Mouse (Mus musculus) urinary bladder, postnatal 36 days (tissue): Measurements from ENCODE around the gene Hbp1.
A peak's percentile ranks its signal among the peaks of the same experiment; 100 is the strongest.

Experiments used
- DNase-seq, 2 experiments: peaks; one replicate each; pipeline ENCODE4 v3.0.0; 2022; ENCODE audit warnings: low spot score in 2 of 2, mixed read lengths in 1 of 2

Gene Hbp1

GRCm38 (mm10) chr12:31949759-31950658 lies at the start of gene Hbp1:
Gene Hbp1 (minus strand): TSS chr12:31950535.
- peak; percentile 96 to 99 for DNase-seq

DNA sequence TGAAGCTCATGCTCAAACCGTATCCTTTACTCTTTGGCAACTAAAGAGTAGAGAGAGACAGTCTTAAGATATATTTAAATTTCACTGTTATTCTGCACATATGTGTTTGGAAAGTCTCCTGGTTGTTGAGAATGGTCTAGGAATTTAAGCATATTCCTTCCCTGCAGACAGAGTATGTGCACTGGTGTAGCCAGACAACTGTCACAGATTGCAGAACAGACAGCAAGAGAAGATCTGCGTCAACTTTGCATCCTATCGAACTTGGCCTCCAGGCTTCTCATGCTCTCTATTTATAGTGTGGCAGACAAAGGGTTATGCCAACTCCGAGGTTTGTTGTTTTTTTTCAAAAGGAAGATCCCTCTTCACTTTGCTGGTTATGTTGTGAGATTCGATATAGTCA lies 48.4 kb upstream of the Hbp1 start:
- DNase-seq, result no peak

- DNase-seq, result no peak
Measured at GRCm38 (mm10) chr12:31997328-31997878, 47.1 kb upstream of the Hbp1 start.

DNA sequence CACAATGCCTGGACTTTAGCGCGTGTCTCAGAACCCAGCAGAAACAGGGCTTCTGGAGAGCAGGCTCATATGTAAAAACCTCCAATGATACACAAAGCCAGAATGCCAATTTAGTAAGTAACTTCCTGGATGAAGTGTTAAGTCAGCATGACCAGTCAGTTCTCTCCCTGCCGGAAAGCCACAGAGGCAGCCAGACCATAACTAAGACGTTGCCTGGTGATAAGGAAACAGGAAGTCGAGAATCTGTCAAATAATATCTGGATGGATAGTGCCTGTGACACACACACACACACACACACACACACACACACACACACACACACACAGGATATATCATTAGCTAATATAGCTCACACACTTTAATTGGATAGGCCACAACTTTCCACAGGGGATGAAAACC lies 46.5 kb upstream of the Hbp1 start:
- no peak for DNase-seq

- DNase-seq, result no peak
Measured at GRCm38 (mm10) chr12:31990575-31990974, 40.2 kb upstream of the Hbp1 start.

GRCm38 (mm10) chr12:31989726-31990125 lies 39.4 kb upstream of the Hbp1 start:
- no peak for DNase-seq

DNA sequence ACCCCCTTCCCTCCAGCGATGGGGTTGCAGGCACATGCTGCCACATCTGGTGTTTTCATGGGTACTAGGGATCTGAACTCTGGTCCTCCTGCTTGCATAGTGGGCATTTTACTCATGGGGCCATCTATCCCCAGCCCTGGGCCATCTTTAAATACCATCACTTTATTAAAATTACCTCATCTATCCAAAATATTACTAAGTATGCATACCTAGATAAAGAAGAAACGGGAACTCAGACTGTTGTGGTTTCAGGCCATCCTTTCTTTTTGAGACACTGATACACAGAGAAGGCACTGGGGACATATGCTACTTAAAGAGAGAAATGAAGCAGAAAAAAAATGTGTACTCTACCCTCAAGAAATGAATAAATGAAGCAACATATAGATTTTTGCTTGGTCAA lies 36.1 kb upstream of the Hbp1 start:
- no peak for DNase-seq

DNA sequence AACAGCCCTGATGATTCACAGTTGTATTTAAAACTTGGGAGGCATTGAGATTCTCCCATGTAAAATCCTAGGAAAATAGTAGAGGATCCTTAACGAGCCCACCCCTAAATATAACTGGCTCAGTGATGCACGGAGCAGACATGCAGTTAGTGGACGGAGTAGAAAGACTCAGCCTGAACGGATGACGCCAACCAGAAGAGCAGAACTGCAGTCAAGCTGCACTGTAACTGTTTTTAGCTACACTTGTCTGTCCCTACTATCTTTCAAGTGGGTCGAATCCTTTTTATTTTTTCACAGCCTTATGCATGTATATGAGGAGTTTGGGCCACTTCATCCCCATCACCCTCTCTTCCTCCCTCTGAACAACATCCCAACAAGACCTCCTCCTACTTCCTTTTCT lies 35.4 kb upstream of the Hbp1 start:
- DNase-seq, result no peak

GRCm38 (mm10) chr12:31984664-31985063 lies 34.3 kb upstream of the Hbp1 start:
- no peak for DNase-seq

GRCm38 (mm10) chr12:31984206-31984605 lies 33.9 kb upstream of the Hbp1 start:
- no peak for DNase-seq

DNA sequence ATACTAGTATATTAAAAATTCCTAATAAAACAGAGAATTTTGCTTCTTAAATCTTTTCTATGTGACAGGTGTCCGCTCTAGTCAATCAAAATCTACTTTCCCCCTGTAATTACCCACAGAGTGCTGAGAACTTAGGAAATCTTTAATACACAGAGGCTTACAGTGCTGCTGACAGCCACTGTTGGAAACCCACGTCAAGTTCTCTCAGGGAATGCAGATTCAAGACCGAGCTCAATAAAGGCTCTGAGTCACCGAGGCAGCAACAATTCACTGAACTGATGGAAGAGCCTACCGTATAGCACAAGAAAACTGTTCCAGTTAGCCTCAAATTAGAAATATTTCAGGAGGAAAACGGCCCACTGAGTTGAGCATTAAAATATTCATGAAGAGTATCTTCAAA lies 33.4 kb upstream of the Hbp1 start:
- no peak for DNase-seq

DNA sequence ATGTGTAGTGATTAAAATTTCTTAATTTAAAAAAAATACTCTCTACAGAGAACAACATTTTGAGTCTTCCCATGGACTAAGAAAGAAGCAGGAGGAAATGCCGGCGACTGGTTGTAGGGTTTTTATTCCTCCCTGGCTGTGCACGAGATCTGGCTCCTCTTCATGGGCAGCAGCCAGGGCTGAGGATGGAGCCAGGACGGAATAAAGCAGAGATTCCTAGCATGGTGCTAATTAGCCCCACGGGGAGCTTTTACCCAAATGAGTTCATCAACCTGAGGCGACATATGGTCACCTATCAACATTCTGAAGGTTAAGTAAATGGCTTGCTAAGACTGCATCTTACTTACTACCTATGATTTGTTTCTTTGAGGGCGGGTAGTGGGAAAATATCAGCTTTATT lies 32.9 kb upstream of the Hbp1 start:
- no peak for DNase-seq

GRCm38 (mm10) chr12:31977613-31978195 lies 27.4 kb upstream of the Hbp1 start:
- no peak for DNase-seq

- peak; percentile 26 to 36 for DNase-seq
Measured at GRCm38 (mm10) chr12:31976544-31976943, 26.2 kb upstream of the Hbp1 start.

- no peak for DNase-seq
Measured at GRCm38 (mm10) chr12:31973473-31974172, 23.3 kb upstream of the Hbp1 start.

DNA sequence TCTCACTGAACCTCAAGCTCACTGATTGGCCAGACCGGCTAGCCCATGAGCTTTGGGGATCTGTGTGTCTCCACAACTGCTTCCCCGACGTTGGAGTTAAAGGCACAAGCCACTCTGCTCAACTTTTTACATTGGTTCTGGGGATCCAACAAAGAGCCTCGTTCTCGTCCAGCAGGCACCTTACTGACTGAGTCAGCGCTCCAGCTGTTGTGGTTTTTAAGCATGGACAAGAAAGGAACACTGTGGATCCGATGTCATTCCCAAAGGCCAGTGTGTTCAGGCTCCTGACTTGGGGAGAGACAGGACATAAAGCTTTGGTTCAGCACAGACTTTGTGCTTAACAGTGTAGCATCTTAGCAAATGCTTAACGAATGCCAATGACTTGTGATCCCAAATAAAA lies 21.2 kb upstream of the Hbp1 start:
- no peak for DNase-seq

GRCm38 (mm10) chr12:31969111-31969510 lies 18.8 kb upstream of the Hbp1 start:
- no peak for DNase-seq

DNA sequence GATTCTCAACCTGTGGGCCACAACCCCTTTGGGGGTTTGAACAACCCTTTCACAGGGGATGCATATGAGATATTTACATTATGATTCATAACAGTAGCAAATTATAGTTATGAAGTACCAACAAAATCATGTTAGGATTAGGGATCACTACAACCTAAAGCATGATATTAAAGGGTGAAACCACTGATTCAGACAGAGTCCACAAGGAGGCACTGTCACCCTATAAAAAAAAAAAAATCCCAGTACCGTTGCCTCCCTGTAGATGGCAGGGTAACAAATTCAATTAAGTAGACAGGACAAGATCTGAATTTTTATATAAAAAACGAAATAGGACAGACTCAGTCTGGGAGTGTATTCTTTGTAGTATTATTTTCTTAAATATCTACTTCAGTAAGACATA lies 17.2 kb upstream of the Hbp1 start:
- peak; percentile 13 to 27 for DNase-seq

GRCm38 (mm10) chr12:31966405-31966804 lies 16.1 kb upstream of the Hbp1 start:
- no peak for DNase-seq

GRCm38 (mm10) chr12:31965517-31966212 lies 15.3 kb upstream of the Hbp1 start:
- DNase-seq, result no peak

DNA sequence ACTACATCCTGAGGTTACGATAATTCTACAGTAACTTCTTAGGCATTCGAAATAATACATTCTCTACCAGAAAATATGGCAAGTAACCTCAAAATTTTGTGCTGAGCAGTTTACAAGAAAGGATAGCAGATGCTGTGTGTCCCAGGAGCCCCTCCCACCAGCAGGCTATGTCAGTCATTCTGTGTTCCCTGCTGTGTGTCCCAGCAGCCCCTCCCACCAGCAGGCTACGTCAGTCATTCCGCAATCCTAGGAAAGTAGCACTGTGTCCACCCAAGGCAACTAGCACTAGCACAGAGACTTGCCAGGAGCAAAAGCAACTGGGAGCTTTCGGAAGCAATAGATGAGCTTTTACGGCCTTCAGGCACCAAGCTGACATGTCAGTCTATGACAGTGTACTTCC lies 13.7 kb upstream of the Hbp1 start:
- no peak for DNase-seq

DNA sequence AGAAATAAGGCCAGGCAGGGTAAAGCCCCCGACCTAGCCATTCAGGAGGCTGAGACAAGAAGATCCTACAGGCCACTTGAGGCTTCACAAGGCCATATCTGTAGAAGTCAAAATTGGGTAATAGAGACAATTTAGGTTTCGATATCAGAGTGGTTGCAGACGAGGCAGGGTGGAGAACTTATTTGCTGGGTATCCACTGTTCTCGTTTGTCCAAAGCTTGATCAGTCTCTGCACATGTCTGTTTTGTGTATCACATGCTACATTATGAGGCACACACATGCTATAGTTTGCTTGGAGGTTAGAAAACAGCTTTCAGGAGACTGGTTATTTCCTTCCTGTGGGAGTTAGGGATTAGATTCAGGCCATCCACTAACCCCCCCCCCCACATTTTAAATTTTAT lies 5.5 kb upstream of the Hbp1 start:
- no peak for DNase-seq
